Mouse (Mus musculus): ENCODE data around the gene Gpc6.

Gpc6 gene

DNA sequence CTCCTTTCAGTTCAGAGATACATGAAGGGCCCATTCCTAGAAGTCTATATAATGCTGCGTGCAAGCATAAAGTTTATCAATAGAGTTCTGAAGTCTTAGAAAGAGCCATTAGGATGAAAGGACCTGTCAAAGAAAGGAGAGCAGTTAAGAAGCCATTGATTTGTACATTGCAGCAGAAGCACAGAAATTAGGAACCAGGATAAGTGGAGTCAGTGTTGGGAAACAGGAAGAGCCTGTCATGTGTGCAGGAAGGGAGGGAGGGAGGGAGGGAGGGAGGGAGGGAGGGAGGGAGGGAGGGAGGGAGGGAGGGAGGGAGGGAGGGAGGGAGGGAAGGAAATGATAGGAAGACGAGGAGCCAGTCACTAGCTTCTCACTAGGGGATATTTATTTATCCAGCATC, 716.7 kb downstream of the Gpc6 start:
- no peak for DNase-seq

DNA sequence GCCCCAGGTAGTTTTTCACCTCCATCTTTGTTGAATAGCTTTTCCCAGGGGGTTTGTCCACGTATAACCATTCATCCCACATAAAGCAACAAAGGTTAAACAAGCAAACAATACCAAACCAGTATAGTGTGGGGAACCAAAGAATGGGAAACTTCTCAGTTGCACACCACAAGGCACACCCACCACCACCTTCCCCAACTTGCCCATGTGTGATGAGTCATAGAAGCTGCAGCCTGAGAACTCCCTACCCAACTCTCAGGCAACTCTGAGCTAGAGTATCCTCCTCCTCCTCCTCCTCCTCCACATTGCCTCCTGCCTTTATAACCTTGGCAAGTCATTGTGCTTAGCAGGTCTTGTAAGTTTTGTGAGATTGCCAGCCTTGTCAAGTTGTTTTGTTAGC, 718.0 kb downstream of the Gpc6 start:
- DNase-seq = no peak

- no peak for DNase-seq
Measured at GRCm38 (mm10) chr14:117648199-117648960, 723.3 kb downstream of the Gpc6 start.

DNA sequence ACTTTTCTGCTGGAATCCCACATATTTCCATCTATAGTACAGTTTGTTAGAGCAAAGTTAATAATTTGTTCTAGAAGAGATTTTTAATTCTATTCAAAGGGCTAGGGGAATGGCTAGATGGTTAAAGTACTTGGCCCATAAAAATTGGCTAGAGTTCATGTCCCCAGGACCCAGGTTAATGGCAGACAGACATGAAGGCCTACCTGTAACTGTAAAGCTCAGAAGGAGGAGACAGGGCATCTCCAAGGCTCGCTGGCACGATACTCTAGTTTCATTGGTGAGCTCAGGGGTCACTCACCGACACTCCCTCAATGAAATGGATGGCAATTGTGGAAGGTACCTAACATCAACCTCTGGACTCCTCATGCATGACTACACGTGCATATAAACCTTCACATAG, 725.0 kb downstream of the Gpc6 start:
- no peak for DNase-seq

DNA sequence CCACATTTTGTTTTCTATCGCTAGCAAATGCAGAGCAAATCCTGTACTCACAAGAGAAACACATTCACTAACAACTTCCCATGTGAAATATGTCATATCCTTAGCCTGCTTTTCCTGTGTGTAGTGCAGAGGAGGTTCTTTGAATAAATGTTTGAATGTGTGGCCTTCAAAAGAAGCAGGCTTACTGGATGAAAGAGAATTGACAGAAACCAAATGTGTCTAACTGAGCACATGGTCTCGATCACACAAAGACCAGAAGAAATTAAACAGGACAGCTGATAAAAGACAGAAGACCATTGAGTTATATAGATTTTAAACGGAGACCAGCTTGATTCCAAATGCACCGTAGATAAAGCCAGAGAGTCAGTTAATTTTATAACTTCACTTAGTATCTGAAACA, 726.2 kb downstream of the Gpc6 start:
- DNase-seq = no peak

DNA sequence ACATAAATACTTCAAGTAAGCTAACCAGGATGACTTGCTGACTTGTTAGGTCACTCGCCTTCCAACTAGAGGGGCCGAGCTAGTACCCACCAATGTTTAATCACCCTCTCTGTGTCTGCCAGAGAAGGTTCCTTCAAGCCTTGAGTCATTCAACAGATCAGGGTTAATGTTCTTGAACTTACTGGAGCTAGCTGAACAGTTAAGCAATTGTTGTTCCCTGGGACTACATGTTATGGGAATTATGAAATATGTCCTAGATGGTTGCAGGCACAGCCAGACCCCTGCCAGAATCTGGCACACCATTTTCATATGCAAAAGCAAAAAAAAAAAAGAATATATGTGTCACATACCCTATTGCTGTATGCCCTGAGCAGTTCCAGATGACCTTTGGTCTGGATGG, 726.8 kb downstream of the Gpc6 start:
- no peak for DNase-seq

DNA sequence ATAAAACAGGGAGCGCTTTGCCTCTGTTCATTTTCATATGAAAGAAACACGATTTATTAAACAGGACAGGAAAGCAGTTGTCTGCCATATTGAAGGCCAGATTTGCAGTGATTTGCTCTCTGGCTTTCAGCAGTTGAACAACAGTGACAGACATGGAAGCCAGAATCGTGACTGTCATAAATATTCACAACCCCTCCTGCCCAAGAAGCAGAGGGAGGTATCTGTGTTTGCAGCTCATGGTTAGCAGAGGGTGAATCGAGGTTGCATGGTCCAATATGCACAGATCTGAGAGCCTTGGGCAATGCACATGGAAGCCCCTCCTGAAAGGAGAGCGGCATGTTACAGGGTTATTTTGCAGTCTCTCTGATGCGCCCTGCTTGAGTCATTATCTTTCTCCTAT, 730.3 kb downstream of the Gpc6 start:
- DNase-seq = no peak

GRCm38 (mm10) chr14:117659198-117659761, 734.2 kb downstream of the Gpc6 start:
- DNase-seq = no peak

- DNase-seq = no peak
Measured at GRCm38 (mm10) chr14:117662261-117662660, 737.1 kb downstream of the Gpc6 start.

GRCm38 (mm10) chr14:117664796-117665195, 739.7 kb downstream of the Gpc6 start:
- no peak for DNase-seq

DNA sequence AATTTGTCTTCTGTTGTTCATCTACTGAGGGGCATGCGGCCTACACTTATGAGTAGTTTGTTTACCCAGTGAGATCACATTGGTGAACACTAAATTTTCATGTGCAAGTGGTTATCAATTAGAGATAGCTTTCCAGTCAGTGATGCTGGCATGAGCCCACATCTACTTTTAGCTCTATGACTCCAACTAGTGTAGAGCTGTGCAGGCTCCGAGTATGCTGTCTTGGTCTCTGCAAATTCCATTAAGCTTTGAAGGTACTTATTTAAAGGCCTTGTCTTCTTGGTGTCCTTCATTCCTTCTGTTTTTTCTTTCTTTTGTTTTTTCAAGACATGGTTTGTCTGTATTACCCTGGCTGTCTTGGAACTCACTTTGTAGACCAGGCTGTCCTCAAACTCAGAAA, 741.0 kb downstream of the Gpc6 start:
- no peak for DNase-seq

- DNase-seq = no peak
Measured at GRCm38 (mm10) chr14:117673541-117673940, 748.4 kb downstream of the Gpc6 start.

DNA sequence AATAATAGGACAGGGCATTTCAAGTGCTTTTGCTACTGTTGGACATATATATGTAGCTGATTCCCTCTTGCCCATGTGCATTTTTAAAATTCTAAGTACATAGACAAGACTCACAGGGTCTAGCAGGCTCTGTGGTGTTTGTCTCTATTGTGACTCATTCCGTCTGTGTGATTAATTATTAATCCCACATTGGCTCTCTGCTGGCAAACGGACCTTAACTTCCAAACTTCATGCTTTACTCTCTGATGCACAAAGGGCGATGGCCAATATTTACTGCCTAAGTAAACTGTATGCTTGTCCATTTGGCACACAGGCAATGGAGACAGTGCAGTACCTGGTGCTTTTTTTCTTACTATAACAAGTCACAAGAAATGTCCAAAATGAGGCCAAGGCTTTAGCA, 749.4 kb downstream of the Gpc6 start:
- no peak for DNase-seq

DNA sequence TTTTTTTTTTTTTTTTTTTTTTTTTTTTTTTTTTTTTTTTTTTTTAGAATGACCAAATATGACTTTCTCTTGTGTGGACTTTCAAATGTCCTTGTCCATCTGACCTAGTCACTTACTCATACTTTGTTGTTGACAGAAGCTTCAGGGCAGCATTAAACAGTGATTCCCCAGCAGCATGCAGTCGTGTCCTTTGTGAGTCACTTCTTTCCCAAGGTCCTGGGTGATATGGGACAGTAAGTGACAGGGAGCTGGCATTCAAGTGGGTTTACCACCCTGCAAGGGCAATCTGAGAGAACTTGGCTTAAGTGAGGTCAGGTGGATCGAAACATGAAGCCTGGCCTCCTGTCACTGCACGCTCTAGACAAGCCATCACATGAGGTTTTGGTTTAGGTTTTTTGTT, 754.8 kb downstream of the Gpc6 start:
- no peak for DNase-seq

- DNase-seq = no peak
Measured at GRCm38 (mm10) chr14:117681321-117681921, 756.3 kb downstream of the Gpc6 start.

DNA sequence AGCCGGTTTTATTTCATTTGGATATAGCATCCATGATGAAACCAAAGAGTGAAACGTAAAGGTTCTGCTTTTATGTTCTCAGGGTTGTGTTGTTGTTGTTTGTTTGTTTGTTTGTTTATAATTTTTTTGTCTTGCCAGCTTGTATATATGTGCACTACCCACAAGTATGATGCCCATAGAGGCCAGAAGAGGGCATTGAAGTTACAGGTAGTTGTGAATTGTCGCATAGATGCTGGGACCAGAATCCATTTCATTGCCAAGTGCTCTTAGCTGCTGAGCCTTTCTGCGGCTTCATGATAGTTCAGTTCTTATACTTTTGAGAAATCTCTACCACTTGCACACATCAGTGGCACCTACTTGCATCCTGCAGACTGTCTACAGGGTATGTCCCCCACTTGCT, 758.0 kb downstream of the Gpc6 start:
- DNase-seq = no peak

GRCm38 (mm10) chr14:117689848-117690247, 764.7 kb downstream of the Gpc6 start:
- no peak for DNase-seq

DNA sequence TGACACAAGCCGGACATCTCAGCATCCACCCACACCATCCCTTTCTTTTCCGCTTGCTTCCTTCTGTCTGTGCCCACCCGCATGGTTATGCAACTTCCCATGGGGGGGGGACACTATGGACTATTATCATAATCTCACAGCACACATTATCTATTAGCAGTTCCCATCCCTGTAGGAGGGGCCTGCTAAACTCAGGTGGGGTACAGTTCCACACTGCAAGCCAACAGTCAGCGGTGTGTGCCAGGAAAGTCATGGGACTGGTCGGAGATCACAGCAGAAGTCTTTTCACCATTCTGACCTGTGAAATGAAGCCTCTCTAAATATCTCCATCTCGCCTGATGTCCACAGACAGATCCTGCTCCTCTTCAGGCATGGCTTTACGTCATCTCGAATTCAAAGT, 770.5 kb downstream of the Gpc6 start:
- DNase-seq = no peak

- DNase-seq = no peak
Measured at GRCm38 (mm10) chr14:117700670-117701280, 775.7 kb downstream of the Gpc6 start.

GRCm38 (mm10) chr14:117708817-117709216, 783.7 kb downstream of the Gpc6 start:
- DNase-seq = no peak

- DNase-seq = no peak
Measured at GRCm38 (mm10) chr14:117710463-117710911, 785.4 kb downstream of the Gpc6 start.

DNA sequence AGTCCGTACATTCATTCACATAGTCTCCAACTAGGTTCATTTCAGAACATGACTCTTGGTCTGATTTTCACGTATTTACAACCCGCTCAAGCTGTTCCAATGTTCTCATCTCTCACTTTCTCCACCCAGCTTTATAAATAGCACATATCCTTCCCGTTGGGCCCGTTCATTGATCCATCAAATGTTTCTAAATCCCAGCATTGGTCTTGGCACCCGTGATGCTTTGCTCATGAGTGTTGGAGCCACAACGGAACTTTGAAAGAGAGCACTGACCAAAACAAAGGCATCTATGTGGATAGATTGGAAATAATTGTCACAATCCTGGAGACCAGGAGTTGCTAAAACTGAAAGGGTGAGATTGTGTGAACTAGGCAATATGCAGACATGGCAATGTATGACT, 787.2 kb downstream of the Gpc6 start:
- DNase-seq = no peak

DNA sequence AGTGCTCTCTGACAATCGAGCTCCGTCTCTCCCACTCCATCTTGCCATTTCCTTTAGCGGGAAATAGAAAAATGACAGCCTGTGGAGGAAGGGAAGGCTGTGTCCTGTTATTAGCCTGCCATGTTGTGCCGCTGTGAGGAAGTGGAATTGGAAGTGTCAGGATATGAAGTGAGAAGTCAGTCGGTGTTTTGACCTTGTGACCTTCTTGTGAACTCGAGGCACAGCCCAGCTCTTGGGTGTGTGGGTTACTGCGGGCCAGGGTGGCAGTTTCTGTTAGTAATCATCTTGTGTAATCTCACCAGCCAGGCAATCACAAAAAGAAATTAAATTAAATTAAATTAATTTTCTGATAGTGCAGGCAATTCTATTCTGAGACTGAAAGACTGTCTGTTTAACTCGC, 789.0 kb downstream of the Gpc6 start:
- no peak for DNase-seq

GRCm38 (mm10) chr14:117716305-117716704, 791.2 kb downstream of the Gpc6 start:
- DNase-seq = no peak
